Mouse (Mus musculus) C2C12 (cell line): ENCODE data around the gene Acot7.

Source experiments
- CTCF ChIP-seq: IDR thresholded peaks from one replicate; pipeline ENCODE4 v1.5.1; 2011; ENCODE audit not compliant: control insufficient read depth, insufficient read depth, insufficient read length
- USF1 ChIP-seq: IDR thresholded peaks from one replicate; pipeline ENCODE4 v1.6.1; 2011; ENCODE audit warnings: low read depth, mild to moderate bottlenecking, control low read depth, moderate library complexity

DNA sequence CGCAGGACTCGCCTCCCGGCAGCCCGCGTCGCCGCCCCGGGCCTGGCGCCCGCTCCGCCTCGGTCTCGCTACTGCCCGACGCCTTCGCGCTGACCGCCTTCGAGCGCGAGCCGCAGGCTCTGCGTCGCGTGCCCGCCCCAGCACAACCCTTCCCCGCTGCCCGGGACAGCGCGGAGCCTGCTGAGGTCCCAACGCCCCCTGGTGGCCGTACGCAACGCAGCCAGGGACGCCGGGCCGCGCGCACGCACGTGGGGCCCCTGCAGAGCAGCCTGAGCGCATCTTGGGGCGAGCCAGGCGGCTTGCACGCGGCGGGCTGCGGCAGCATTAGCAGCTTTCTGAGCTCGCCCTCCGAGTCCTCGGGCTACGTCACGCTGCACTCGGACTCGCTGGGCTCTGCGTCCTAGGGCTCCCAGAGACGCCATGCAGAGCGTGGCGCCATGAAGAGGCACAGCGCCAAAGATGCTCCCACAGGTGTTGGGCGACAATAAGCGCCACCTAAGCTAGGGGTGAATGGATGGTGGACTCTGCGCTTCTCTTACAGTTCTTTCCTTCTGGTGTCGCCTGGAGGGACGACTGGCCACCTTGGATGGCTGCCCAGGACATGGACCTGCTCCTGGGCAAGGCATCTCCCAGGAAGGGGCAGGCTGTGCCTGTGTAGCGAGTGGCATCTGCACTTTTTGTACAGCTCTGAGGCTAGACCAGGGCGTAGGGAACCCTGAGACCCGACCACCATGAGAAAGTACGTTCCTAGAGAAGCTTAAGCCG is 105.4 kb downstream of the Acot7 start:
- TF ChIP-seq USF1: no peak
- TF ChIP-seq CTCF: peak; percentile 94
